Mouse (Mus musculus) ovary, adult 2 months (tissue): ENCODE data around the gene Dennd4a. TPM values are rescaled to one million over a fixed set of nuclear protein-coding genes. Genes with fewer than 3 reads are reported as not detected.

Source experiments
- polyA plus RNA-seq: library from polyadenylated mRNA; depleted of rRNA; stranded (reverse); fragments of >200 nt; gene quantifications from 2 replicates; pipeline ENCODE4 v1.2.3, GENCODE M21; 2012; rRNA removed

The Dennd4a gene
- 6.4 and 6.8 TPM in 2 replicates for polyA plus RNA-seq

DNA sequence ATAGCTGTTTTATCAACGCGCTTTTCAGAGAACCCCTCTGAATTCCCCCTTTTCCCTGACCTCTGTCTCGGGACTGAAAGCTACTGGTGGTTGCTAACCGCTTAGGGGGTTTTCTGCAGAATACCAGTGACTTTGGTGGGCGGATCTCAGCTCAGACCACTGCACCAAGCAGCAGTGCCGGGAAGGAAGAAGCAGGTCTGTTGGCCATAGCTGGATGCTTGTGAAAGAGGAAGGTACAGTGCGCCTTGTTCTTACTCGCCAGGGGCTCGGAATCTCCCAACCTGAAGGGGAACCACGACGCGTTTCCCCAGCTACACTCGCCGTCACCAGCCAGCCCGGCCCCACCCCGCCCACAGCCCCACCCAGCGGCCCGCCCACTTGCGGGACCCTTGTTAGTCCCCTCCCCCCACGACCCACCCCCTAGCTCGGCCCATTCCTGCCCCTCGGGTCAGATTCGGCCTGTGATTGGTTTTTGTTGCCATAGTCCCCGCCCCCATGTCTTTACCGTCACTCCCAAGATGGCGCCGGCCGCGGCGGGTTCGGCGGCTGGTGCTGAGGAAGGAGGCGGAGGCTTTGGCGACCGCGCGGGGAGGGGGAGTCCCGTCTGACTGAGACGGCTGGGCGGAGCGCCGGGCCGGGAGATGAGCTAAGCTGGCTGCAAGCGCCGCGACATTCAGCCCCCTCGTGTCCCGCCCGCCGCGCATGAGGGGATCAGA lies at the start of gene Dennd4a:
Gene Dennd4a (plus strand): TSS at position 519 of the 716 bp plus-strand sequence.

DNA sequence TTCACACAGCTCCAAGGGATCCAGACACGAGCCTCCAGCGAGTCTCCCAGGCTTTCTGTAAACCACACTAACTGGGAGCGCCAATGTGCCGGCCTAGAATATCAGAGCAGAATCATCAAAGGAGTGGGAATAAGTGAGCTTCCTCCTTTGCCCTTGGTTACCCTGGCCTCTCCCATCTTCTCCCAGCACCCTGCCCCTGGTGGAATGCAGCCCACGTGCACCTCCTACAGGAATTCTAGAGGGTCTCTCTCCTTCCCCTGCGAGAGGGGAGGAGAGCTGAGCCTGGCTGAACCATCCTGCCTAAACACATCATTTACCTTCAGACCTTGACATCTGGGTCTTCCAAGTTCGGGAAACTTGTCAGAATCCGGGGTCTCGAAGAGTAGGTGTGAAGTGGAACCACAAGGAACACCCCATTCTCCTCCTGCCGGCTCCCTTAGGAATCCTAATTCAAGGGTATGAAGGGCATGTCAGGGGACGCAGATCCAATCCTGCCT lies 140.1 kb downstream of the Dennd4a start, which contains the start of gene Slc24a1:
Gene Slc24a1 (minus strand): TSS at position 447 of the 497 bp plus-strand sequence.

DNA sequence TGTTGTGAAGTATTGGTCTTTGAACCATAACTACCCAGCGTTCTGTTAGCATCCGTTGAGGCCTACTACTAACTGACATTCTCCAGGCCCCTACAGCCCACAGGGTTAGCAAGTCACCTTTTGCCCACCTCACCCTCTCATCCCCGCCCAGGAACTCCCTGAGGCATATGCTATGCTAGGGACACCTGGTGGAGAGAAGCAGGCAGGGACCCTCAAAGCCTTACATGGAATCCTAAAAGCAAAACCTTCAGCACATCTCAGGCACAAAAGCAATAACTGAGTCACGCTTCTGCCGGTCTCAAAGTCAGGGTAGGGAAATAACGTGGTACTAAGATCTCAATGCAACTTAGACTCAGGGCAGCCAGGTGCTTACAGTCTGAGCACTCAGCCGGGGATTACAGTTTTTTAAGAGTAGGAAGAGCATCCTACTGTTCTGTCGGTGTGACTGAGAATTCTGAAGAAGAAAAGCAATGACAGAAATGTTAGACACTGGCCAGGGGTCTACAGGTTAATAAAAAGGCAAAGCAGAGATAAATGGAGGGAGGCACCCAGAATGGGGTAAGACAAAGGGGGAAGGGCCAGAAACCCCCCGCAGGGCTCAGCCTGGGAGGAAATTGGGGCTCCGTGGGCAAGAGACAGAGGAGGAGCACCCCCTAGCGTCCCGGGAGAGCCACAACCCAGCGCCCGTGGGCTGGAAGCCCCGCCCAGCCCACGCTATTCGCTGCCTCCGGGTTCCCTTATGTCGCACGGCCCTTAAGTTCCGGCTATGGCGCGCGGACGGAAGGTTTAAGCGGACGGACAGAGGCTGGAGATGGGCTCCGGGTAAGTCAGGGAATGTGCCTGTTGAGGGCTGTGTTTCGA lies 149.2 kb downstream of the Dennd4a start, which contains the start of gene Ints14:
Gene Ints14 (plus strand): TSS at position 789 of the 861 bp plus-strand sequence.

Other genes with a start within 250 kb of the Dennd4a start
- gene Rab11a, start 73.6 kb upstream of the Dennd4a start, polyA plus RNA-seq: 61.7 and 65.6 TPM in 2 replicates
- gene Slc24a1, start 140.3 kb downstream of the Dennd4a start, polyA plus RNA-seq: 0.03 TPM in 1 of 2 replicates, not detected in the other
- 14.2 and 15.7 TPM in 2 replicates for gene Ints14, start 149.6 kb downstream of the Dennd4a start, polyA plus RNA-seq
- 104 and 125 TPM in 2 replicates for gene Hacd3, start 210.4 kb downstream of the Dennd4a start, polyA plus RNA-seq
- gene Dpp8, start 221.1 kb downstream of the Dennd4a start, polyA plus RNA-seq: 34.8 and 53.4 TPM in 2 replicates